Mouse (Mus musculus): ENCODE data around the gene Commd8. TPM values are rescaled to one million over a fixed set of nuclear protein-coding genes. Genes with fewer than 3 reads are reported as not detected.
"Not testable (repeated sequence)": the region's sequence is repeated elsewhere in the genome, so short reads cannot be mapped to it uniquely, and the experiment has no call there.

The Commd8 gene
- polyA plus RNA-seq, 1 experiment from 2014 or later = 136 TPM

GRCm38 (mm10) chr5:72162855-72163254, 5.1 kb downstream of the Commd8 start:
- no peak overlapping the region for H3K4me2 ChIP-seq
- H3K36me3 ChIP-seq = peaks cover 55% of the 10 kb centered on the region
- H3K27me3 ChIP-seq = no peaks in the 10 kb centered on the region
- no peak overlapping the region for H3K4me3 ChIP-seq (replicated peaks)
- no peak overlapping the region for H3K9ac ChIP-seq
- H3K4me1 ChIP-seq = peaks cover 28% of the 10 kb centered on the region
- no peaks in the 10 kb centered on the region for H3K9me3 ChIP-seq (replicated peaks)
- H3K27ac ChIP-seq = no peak overlapping the region
- 87% methylated on average over 5 of the region's 5 CpGs for WGBS
- no peak for ATAC-seq (replicated peaks; ENCODE audit: low FRiP score)

- 81% methylated on average over 11 of the region's 11 CpGs for WGBS
- H3K4me2 ChIP-seq = no peak overlapping the region
- H3K9me3 ChIP-seq (replicated peaks) = no peaks in the 10 kb centered on the region
- ATAC-seq (replicated peaks; ENCODE audit: low FRiP score) = no peak
- H3K9ac ChIP-seq = no peak overlapping the region
- H3K27ac ChIP-seq = no peak overlapping the region
- peaks cover 68% of the 10 kb centered on the region for H3K36me3 ChIP-seq
- peaks cover 12% of the 10 kb centered on the region for H3K4me1 ChIP-seq
- no peaks in the 10 kb centered on the region for H3K27me3 ChIP-seq
- no peak overlapping the region for H3K4me3 ChIP-seq (replicated peaks)
Measured at GRCm38 (mm10) chr5:72160781-72161485, 7.1 kb downstream of the Commd8 start.

- H3K4me3 ChIP-seq (replicated peaks) = no peak overlapping the region
- no peak overlapping the region for H3K27ac ChIP-seq
- 65% methylated on average over 6 of the region's 6 CpGs for WGBS
- no peak overlapping the region for H3K4me2 ChIP-seq
- no peaks in the 10 kb centered on the region for H3K27me3 ChIP-seq
- H3K4me1 ChIP-seq = peaks cover 7% of the 10 kb centered on the region
- no peak for ATAC-seq (replicated peaks; ENCODE audit: low FRiP score)
- H3K9me3 ChIP-seq (replicated peaks) = no peaks in the 10 kb centered on the region
- no peak overlapping the region for H3K9ac ChIP-seq
- H3K36me3 ChIP-seq = peaks cover 68% of the 10 kb centered on the region
Measured at GRCm38 (mm10) chr5:72159537-72159936, 8.5 kb downstream of the Commd8 start.

- Histone ChIP-seq H3K9me3 (replicated peaks) (no peaks in the 10 kb centered on the region), H3K36me3 (peaks cover 64% of the 10 kb centered on the region), H3K27ac (no peak overlapping the region), H3K4me3 (replicated peaks) (no peak overlapping the region), H3K4me2 (no peak overlapping the region), H3K27me3 (no peaks in the 10 kb centered on the region), H3K4me1 (0 out of 2 replicates have a peak, but pooled peaks cover 2% of the 10 kb centered on the region), H3K9ac (no peak overlapping the region)
- WGBS = 84% methylated on average over 12 of the region's 12 CpGs
- no peak for ATAC-seq (replicated peaks; ENCODE audit: low FRiP score)
Measured at GRCm38 (mm10) chr5:72158667-72159066, 9.3 kb downstream of the Commd8 start.

GRCm38 (mm10) chr5:72156598-72156997, 11.4 kb downstream of the Commd8 start:
- H3K4me1 ChIP-seq = 0 out of 2 replicates have a peak, but pooled peaks cover 1% of the 10 kb centered on the region
- no peak overlapping the region for H3K4me2 ChIP-seq
- no peak overlapping the region for H3K4me3 ChIP-seq (replicated peaks)
- no peak overlapping the region for H3K9ac ChIP-seq
- peaks cover 49% of the 10 kb centered on the region for H3K36me3 ChIP-seq
- H3K9me3 ChIP-seq (replicated peaks) = no peaks in the 10 kb centered on the region
- 65% methylated on average over 5 of the region's 5 CpGs for WGBS
- no peak for ATAC-seq (replicated peaks; ENCODE audit: low FRiP score)
- no peaks in the 10 kb centered on the region for H3K27me3 ChIP-seq
- no peak overlapping the region for H3K27ac ChIP-seq

- not testable (repeated sequence) for H3K4me2 ChIP-seq; H3K27ac ChIP-seq; H3K27me3 ChIP-seq; H3K9me3 ChIP-seq (replicated peaks); ATAC-seq (replicated peaks; ENCODE audit: low FRiP score); H3K4me3 ChIP-seq (replicated peaks); H3K4me1 ChIP-seq; H3K9ac ChIP-seq
- H3K36me3 ChIP-seq = peaks cover 40% of the 10 kb centered on the region
- WGBS = 79% methylated on average over 3 of the region's 3 CpGs
Measured at GRCm38 (mm10) chr5:72155686-72156085, 12.3 kb downstream of the Commd8 start.

- Histone ChIP-seq H3K27ac (no peak overlapping the region), H3K36me3 (peaks cover 4% of the 10 kb centered on the region), H3K9ac (no peak overlapping the region), H3K4me3 (replicated peaks) (no peak overlapping the region), H3K4me2 (no peak overlapping the region), H3K27me3 (no peaks in the 10 kb centered on the region), H3K4me1 (no peaks in the 10 kb centered on the region), H3K9me3 (replicated peaks) (no peaks in the 10 kb centered on the region)
- no peak for ATAC-seq (replicated peaks; ENCODE audit: low FRiP score)
- WGBS = 97% methylated on average over 5 of the region's 5 CpGs
Measured at GRCm38 (mm10) chr5:72150870-72151269, 17.1 kb downstream of the Commd8 start.

GRCm38 (mm10) chr5:72148679-72149078, 19.3 kb downstream of the Commd8 start:
- 85% methylated on average over 5 of the region's 5 CpGs for WGBS
- Histone ChIP-seq H3K27ac (no peak overlapping the region), H3K4me1 (no peaks in the 10 kb centered on the region), H3K9me3 (replicated peaks) (no peaks in the 10 kb centered on the region), H3K36me3 (no peaks in the 10 kb centered on the region), H3K4me2 (no peak overlapping the region), H3K27me3 (no peaks in the 10 kb centered on the region), H3K4me3 (replicated peaks) (no peak overlapping the region), H3K9ac (no peak overlapping the region)
- ATAC-seq (replicated peaks; ENCODE audit: low FRiP score) = no peak

- no peak overlapping the region for H3K4me3 ChIP-seq (replicated peaks)
- H3K36me3 ChIP-seq = no peaks in the 10 kb centered on the region
- no peak overlapping the region for H3K27ac ChIP-seq
- no peak overlapping the region for H3K4me2 ChIP-seq
- whole genome bisulfite sequencing = 48% methylated on average over 1 of the region's 1 CpGs
- H3K4me1 ChIP-seq = no peaks in the 10 kb centered on the region
- ATAC-seq (replicated peaks; ENCODE audit: low FRiP score) = no peak
- H3K9ac ChIP-seq = no peak overlapping the region
- H3K9me3 ChIP-seq (replicated peaks) = no peaks in the 10 kb centered on the region
- no peaks in the 10 kb centered on the region for H3K27me3 ChIP-seq
Measured at GRCm38 (mm10) chr5:72139619-72140018, 28.4 kb downstream of the Commd8 start.

GRCm38 (mm10) chr5:72138256-72138655, 29.7 kb downstream of the Commd8 start:
- Histone ChIP-seq H3K27ac (no peak overlapping the region), H3K36me3 (no peaks in the 10 kb centered on the region), H3K9me3 (replicated peaks) (no peaks in the 10 kb centered on the region), H3K4me2 (no peak overlapping the region), H3K27me3 (no peaks in the 10 kb centered on the region), H3K4me3 (replicated peaks) (no peak overlapping the region), H3K4me1 (no peaks in the 10 kb centered on the region), H3K9ac (no peak overlapping the region)
- 89% methylated on average over 7 of the region's 7 CpGs for WGBS
- ATAC-seq (replicated peaks; ENCODE audit: low FRiP score) = no peak

- ATAC-seq (replicated peaks; ENCODE audit: low FRiP score) = no peak
- H3K9ac ChIP-seq = no peak overlapping the region
- H3K4me1 ChIP-seq = no peaks in the 10 kb centered on the region
- 52% methylated on average over 2 of the region's 2 CpGs for WGBS
- no peak overlapping the region for H3K4me3 ChIP-seq (replicated peaks)
- no peaks in the 10 kb centered on the region for H3K27me3 ChIP-seq
- H3K9me3 ChIP-seq (replicated peaks) = no peaks in the 10 kb centered on the region
- no peak overlapping the region for H3K4me2 ChIP-seq
- no peak overlapping the region for H3K27ac ChIP-seq
- no peaks in the 10 kb centered on the region for H3K36me3 ChIP-seq
Measured at GRCm38 (mm10) chr5:72133906-72134305, 34.1 kb downstream of the Commd8 start.

GRCm38 (mm10) chr5:72126681-72127080, 41.3 kb downstream of the Commd8 start:
- no peak overlapping the region for H3K9ac ChIP-seq
- H3K4me2 ChIP-seq = no peak overlapping the region
- no peaks in the 10 kb centered on the region for H3K36me3 ChIP-seq
- no peak overlapping the region for H3K27ac ChIP-seq
- 76% methylated on average over 4 of the region's 4 CpGs for WGBS
- H3K4me1 ChIP-seq = 0 out of 2 replicates have a peak, but pooled peaks cover 2% of the 10 kb centered on the region
- no peak for ATAC-seq (replicated peaks; ENCODE audit: low FRiP score)
- H3K27me3 ChIP-seq = no peaks in the 10 kb centered on the region
- H3K4me3 ChIP-seq (replicated peaks) = no peak overlapping the region
- H3K9me3 ChIP-seq (replicated peaks) = no peaks in the 10 kb centered on the region

All from kidney, embryonic 15.5 days (tissue).